Mouse (Mus musculus) lung, postnatal 14 days (tissue): ENCODE measurements at regions not wholly inside any gene's neighbourhood (a gene's known extent, or its start where the extent isn't known, plus 50 kb on each side); places are given as distances from the start of the nearest gene placed in this dataset.

ENCODE experiments used
- DNase-seq: peaks from one replicate; pipeline ENCODE4 v3.0.0; 2021

GRCm38 (mm10) chr5:73729646-73730045 lies 78.5 kb downstream of the Spata18 start:
- DNase-seq = peak; percentile 36

GRCm38 (mm10) chr5:73731423-73731822 lies 80.2 kb downstream of the Spata18 start:
- DNase-seq = no peak

GRCm38 (mm10) chr5:73731991-73732565 lies 80.9 kb downstream of the Spata18 start:
- no peak for DNase-seq

GRCm38 (mm10) chr5:73740766-73741165 lies 89.6 kb downstream of the Spata18 start:
- no peak for DNase-seq

DNA sequence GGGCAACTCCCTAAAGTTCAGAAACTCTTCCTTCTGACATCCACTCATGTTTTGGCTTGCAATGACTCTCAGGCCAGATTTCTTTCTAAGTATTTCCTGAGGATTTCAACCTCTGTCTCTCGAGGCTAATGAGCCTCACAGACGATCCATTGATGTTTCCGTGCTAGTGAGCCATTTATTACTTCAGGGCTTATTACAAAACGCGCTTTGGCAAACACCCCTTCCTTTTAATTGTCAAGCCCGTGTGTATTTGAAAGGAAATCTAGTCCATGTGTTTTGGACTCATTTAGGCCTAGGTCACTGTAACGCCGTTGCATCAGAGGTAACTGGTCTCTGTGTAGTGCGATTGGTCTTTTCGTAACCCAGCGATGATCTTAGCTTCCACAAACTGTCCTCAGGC lies 90.3 kb downstream of the Spata18 start:
- no peak for DNase-seq

- DNase-seq = no peak
These were observed 92.8 kb downstream of the Spata18 start for GRCm38 (mm10) chr5:73743953-73744352.

DNA sequence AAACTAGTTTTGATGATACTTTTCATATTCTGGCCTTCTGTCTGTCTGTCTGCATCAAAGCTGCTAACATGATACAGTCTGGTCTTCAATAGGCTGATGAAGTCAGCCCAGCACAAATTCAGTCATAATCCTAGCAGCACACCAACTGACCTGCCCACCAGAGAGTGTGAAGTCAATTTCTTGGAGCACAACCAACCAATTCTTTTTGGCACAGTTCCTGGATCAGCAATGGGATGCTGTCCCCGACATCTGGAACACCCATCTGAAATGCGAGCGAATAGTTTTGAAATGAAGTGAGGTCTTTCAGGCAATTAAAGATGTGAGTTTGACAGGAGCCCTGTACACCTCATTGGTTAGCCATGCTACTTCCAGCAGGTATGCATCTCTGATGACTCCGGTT lies 98.6 kb downstream of the Spata18 start:
- no peak for DNase-seq

- DNase-seq = peak; percentile 42
These were observed 101.1 kb downstream of the Spata18 start for GRCm38 (mm10) chr5:73752225-73752644.

- no peak for DNase-seq
These were observed 102.6 kb downstream of the Spata18 start for GRCm38 (mm10) chr5:73753827-73754226.

DNA sequence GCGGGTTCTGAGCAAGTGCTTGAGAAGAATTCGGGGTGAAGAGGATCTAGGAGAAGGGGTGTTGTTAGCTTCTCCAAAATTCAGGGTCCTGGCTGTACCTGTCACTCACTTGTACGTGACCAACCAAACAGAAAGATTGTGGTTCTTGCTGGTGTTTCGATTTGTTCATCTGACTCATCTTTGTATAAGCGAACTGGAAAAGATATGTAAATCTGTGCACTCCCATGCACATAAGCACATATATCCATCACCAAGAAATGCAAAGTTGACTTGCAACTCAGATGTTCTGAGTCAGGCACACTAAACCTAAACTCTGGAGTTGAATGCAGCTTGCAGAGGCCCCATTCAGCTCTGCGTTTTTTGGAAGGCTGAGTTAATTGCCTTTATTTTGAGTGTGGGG lies 107.4 kb downstream of the Spata18 start:
- no peak for DNase-seq

GRCm38 (mm10) chr5:73761236-73761635 lies 110.1 kb downstream of the Spata18 start:
- DNase-seq = no peak

- peak; percentile 53 for DNase-seq
These were observed 110.5 kb downstream of the Spata18 start for GRCm38 (mm10) chr5:73761709-73762108.

DNA sequence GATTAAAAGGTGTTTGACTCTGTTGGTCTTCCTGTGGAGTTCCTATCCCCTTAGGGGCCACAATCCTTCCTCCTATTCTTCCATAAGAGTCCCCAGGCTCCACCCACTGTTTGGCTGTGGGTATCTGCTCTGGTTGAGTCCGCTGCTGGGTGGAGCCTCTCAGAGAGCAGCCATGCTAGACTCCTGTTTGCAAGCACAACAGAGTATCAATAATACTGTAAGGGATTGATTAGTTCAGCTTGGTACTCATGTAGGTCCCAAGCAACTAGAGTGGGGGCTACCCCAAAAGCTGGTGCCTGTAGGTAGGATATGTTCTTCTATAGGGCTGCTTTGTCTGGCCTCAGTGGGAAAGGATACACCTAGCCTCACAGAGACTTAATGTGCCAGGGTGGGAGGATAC lies 113.0 kb downstream of the Spata18 start:
- no peak for DNase-seq

- no peak for DNase-seq
These were observed 114.3 kb downstream of the Spata18 start for GRCm38 (mm10) chr5:73765466-73765865.

GRCm38 (mm10) chr5:73768253-73768652 lies 117.1 kb downstream of the Spata18 start:
- DNase-seq = no peak

DNA sequence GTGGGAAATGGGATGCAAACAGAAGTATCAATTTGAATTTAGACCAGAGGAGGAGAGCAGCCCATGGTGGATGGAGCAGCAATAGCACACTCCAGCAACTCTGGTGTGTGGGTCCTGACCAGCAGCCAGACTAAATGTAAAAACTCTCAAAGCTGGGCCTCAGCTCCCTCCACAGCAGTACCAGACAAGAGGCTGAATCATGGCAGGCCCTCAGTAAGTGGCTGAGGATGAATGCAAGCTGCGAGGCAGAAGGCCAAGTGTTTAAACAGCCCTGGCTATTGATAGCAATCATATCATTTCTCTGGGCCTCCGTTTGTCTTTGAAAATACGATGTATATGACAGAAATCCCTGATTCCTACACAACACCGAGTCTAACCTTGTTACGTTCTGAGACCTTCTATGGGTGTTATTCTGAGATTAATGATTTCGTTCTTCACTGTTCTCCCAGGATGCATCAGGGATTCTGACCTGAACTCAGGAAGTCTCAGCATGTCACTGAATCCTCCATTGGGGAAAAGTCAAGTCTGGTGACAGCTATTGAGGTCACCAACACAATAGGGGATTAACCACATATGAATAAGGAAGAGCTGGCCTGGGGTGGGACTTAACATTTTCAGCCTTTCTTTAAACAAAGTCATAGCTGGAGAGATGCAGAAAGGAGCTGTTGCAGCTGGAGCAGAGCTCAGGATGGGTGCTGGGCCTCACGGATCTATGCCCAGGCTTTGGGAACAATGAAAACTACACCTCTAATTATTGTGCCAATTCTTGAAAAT lies 124.8 kb downstream of the Spata18 start:
- peak; percentile 46 for DNase-seq

DNA sequence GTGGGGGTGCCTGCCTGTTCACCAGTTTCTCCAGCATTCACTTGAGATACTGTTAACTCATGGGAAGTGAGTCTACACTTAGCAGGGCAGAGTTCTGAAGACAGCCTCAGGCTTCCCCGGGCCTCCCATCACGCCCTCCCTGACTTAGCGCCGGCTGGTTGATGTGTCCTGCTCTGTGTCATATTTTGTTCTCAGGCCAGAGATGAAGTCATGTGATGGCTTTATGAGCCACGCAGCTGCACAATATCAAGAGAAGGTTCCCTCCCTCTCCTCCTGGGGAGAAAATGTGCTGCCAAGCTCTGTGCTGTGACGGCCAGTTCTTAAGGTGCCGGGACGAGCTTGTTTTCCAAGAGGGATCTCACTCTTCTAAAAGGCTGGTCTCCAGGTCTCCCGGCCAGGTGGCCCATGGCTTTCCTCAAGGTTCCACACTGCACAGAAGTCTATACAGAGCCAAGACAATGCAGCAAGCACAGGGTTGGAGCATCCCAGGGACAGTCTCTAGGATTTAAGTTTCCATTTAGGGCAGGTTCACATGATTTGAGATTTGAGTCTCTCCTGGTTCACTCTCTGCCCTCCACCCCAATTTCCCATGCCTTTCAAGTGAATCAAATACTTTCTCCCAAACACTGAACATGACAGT lies 126.2 kb downstream of the Spata18 start:
- DNase-seq = peak; percentile 56

DNA sequence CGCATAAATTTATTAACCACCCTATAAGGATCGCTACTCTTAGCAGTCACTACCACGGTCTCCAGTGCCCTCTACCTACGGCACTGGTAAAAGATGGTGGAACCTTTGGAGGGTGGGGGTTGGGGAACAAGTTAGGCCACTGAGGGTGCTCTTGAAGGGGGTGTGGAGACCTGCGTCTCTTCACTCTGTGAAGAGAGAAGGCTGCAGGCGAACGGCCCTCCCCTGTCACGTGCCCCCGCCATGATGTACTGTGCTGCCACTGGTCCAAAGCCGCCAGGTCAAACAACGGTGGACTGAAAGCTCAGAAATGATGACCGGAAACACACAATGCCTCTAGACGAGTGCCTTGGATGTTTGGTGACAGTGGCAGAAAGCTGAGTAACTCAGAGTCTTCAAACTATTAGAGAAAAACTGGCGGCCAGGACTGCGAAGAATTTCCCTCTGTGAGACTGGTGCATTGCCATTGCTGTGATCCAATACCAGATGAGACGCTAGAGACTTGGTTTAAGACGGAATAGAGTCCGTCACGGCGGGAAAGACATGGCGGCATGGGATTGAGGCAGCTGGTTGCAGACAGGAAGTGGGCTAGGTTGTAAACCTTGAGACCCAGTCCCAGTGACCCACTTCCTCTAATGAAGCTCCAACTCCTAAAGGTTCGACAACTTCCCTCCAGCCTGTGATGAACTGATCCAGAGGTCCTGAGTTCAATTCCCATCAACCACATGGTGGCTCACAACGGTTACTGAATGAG lies 130.2 kb downstream of the Spata18 start:
- no peak for DNase-seq

DNA sequence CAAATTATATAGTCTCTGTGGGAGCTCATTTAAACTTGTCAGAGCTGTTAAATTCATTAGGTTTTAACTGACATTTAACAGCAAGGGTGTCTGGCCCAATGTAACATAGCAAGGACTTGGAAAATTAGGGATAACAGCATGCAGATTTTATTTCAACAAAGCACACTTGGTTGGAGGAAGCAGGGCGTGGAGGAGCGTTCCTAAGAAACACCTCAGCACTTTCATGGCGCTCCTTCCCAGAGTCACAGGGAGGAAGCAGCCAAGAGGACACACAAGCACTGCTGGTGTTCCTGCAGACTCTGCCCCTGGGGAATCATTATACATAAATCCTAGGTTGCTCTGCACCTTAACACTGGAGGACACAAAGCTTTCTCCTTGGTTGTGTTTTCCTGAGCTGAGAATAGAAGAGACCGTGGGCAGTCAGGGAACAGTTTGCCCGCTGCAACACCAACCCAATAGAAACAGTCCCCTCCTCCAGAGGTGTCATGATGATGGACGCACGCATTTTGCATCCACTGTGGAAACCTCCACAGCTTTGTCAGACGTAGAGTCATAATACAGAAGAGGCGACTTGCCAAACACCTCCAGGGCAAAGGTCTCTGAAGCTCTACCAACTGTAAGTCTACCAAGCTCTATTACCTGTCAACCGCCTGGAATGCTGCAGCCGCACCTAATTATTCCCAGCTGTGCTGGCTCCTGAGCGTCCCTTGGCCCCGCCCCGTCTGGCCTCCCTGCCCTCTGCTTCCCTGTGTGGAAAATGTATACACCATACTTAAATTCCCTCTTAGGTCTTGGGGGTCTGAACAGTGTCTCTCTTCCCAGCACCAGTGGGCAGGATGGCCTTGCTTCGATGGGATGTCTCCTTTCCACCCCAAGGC lies 131.3 kb downstream of the Spata18 start:
- peak; percentile 31 for DNase-seq

DNA sequence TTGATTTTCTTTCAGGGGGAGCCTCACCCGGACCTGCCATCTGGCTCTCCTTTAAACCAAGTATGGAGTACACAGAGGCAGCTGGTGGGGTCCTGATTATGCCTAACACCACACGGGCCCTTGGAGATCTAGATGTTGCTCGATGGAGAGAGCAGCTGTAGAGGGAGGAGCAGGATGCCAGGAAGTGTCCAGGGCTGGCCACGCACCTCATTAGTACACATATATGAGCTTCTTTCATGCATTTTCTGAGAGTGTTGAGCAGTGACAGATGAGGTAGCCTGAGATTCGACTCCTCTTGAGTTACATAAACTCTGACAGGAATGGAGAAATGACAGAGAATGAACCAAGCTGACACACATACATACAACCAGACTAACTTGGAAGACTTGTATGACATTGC lies 136.1 kb downstream of the Spata18 start:
- DNase-seq = no peak

DNA sequence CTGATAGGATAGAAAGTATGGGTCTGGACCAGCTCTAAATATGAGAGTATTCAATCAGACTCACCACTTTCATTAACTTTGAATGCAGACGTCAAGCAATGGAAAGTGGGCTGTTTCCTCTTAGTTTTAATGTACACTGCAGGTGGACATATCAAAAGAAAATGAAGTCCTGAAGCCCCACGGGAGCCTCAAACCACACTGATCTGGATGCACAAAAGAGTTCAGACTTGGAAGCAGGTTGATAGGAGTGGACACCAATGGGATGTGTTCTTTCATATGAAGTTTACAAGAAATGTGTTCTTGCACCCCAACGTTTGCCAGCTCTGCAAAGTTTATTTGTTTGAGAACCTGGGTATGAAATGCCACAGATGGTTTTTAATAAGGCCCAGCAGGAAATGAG lies 141.0 kb downstream of the Spata18 start:
- no peak for DNase-seq

- no peak for DNase-seq
These were observed 145.0 kb downstream of the Spata18 start for GRCm38 (mm10) chr5:73796201-73796600.
